In genomic region chr1:180848511-180849241, GRCm38 (mm10) we compare ENCODE assay signal across 1 mouse cellular context.
A peak's percentile ranks its signal among the peaks of the same experiment; 100 is the strongest.
TF ChIP-seq lines count a peak whose summit lies in the region.

No protein-coding gene starts in this region.

TF ChIP-seq in myocyte, 11 proteins besides CTCF, POLR2A, EP300 and RAD21 (continued from another document):
- TF ChIP-seq TCF12 (IDR thresholded peaks at IDR 0.05; ENCODE audit: insufficient read depth, poor library complexity, severe bottlenecking) (peak; percentile 2), E2F4 (IDR thresholded peaks at IDR 0.05; ENCODE audit: insufficient read depth) (no peak), REST (IDR thresholded peaks at IDR 0.05; ENCODE audit: insufficient read depth, insufficient read length) (no peak), SRF (IDR thresholded peaks at IDR 0.05; ENCODE audit: control insufficient read depth, insufficient read length, low read depth) (no peak), USF1 (IDR thresholded peaks at IDR 0.05; ENCODE audit: low read depth) (no peak), CEBPB (IDR thresholded peaks at IDR 0.05; ENCODE audit: insufficient read depth, poor library complexity, severe bottlenecking) (peak; percentile 55; the same call in 1 of the 2 replicates)
TF ChIP-seq in myocyte: peak in this region for 6.
